Mouse (Mus musculus) CH12.LX (cell line): ENCODE measurements around the gene Pdzd2. TPM values are rescaled to one million over a fixed set of nuclear protein-coding genes. Genes with fewer than 3 reads are reported as not detected.

Experiments
- DNase-seq: peaks from one replicate; pipeline ENCODE4 v3.0.0-alpha.2; 2013; ENCODE audit errors: extremely low read depth
- H3K27ac ChIP-seq: 2 replicates; pipeline ENCODE4 v1.5.1; 2012; ENCODE audit warnings: low read depth, mild to moderate bottlenecking, control low read depth, moderate library complexity; ENCODE audit not compliant: insufficient read depth
- H3K27me3 ChIP-seq: replicated peaks from 2 replicates; pipeline ENCODE3; 2012; ENCODE audit warnings: inconsistent platforms
- H3K36me3 ChIP-seq, 2 experiments: replicated peaks in 1 of 2; 2 replicates each; pipeline versions ENCODE3 to v1.6.1; 2012; ENCODE audit warnings: inconsistent platforms in 1 of 2, low read length in 1 of 2, mild to moderate bottlenecking in 1 of 2, mixed read lengths in 1 of 2, moderate library complexity in 1 of 2; ENCODE audit not compliant: control insufficient read depth in 1 of 2, insufficient read depth in 1 of 2
- H3K4me1 ChIP-seq, 2 experiments: 2 replicates each; pipeline ENCODE4 v1.6.1; 2012; ENCODE audit warnings: inconsistent platforms in 1 of 2, moderate library complexity in 1 of 2; ENCODE audit not compliant: insufficient read depth in 2 of 2, control insufficient read depth in 1 of 2
- H3K4me2 ChIP-seq: 2 replicates; pipeline ENCODE4 v1.6.1; 2012; ENCODE audit warnings: low read depth, mild to moderate bottlenecking, control low read depth; ENCODE audit not compliant: poor library complexity, insufficient read depth, severe bottlenecking
- H3K4me3 ChIP-seq, 3 experiments: fragments of 150-350 bp in 1 of 3; sonication (generic) in 1 of 3; replicated peaks in 1 of 3; 2 replicates each; pipeline versions ENCODE3 to v1.5.1; 2011 to 2012; ENCODE audit warnings: low read depth in 2 of 3, low read length in 2 of 3, mild to moderate bottlenecking in 2 of 3, moderate library complexity in 2 of 3, control low read depth in 1 of 3, improper control_type of control experiment in 1 of 3, inconsistent platforms in 1 of 3, mixed read lengths in 1 of 3; ENCODE audit not compliant: poor library complexity in 1 of 3
- H3K79me2 ChIP-seq: replicated peaks from 2 replicates; pipeline ENCODE4 v1.6.1; 2012; ENCODE audit warnings: mild to moderate bottlenecking, moderate library complexity; ENCODE audit not compliant: control insufficient read depth, poor library complexity, insufficient read depth, severe bottlenecking; ENCODE audit errors: extremely low read depth
- H3K9ac ChIP-seq: 2 replicates; pipeline ENCODE4 v1.6.1; 2012; ENCODE audit warnings: low read depth, mild to moderate bottlenecking, control low read depth, moderate library complexity; ENCODE audit not compliant: insufficient read depth
- H3K9me3 ChIP-seq: replicated peaks from 2 replicates; pipeline ENCODE3; 2012; ENCODE audit warnings: low read length, inconsistent platforms, mixed read lengths
- BHLHE40 ChIP-seq: IDR thresholded peaks from 2 replicates; pipeline ENCODE4 v1.6.1; 2011; ENCODE audit warnings: mild to moderate bottlenecking, low read depth, low read length, improper control_type of control experiment
- ELF1 ChIP-seq: IDR thresholded peaks from 2 replicates; pipeline ENCODE4 v1.6.1; 2014; ENCODE audit warnings: low read depth, mild to moderate bottlenecking, inconsistent platforms, low read length, improper control_type of control experiment
- EP300 ChIP-seq: IDR thresholded peaks from 2 replicates; pipeline ENCODE4 v1.6.1; 2011; ENCODE audit warnings: low read length, improper control_type of control experiment
- HCFC1 ChIP-seq: IDR thresholded peaks from 2 replicates; pipeline ENCODE4 v1.6.1; 2012; ENCODE audit warnings: low read depth, mild to moderate bottlenecking, inconsistent platforms, low read length, improper control_type of control experiment
- JUN ChIP-seq: IDR thresholded peaks from 2 replicates; pipeline ENCODE4 v1.6.1; 2011; ENCODE audit warnings: low read depth, mild to moderate bottlenecking, low read length, improper control_type of control experiment, moderate library complexity; ENCODE audit not compliant: insufficient read depth
- JUND ChIP-seq: conservative IDR thresholded peaks from 2 replicates; pipeline ENCODE4 v1.6.1; 2011; ENCODE audit warnings: low read depth, low read length, improper control_type of control experiment
- MAX ChIP-seq: IDR thresholded peaks from 2 replicates; pipeline ENCODE4 v1.6.1; 2011; ENCODE audit warnings: low read length, improper control_type of control experiment
- MEF2A ChIP-seq: IDR thresholded peaks from 2 replicates; pipeline ENCODE4 v1.6.1; 2014; ENCODE audit warnings: low read depth, mild to moderate bottlenecking, inconsistent platforms, low read length, improper control_type of control experiment, borderline replicate concordance
- MXI1 ChIP-seq: IDR thresholded peaks from 2 replicates; pipeline ENCODE4 v1.6.1; 2011; ENCODE audit warnings: mild to moderate bottlenecking, low read depth, low read length, improper control_type of control experiment
- MYC ChIP-seq: IDR thresholded peaks from 2 replicates; pipeline ENCODE4 v1.6.1; 2011; ENCODE audit warnings: low read depth, mild to moderate bottlenecking, improper control_type of control experiment, low read length
- NELFE ChIP-seq: IDR thresholded peaks from 2 replicates; pipeline ENCODE4 v1.6.1; 2011; ENCODE audit warnings: low read depth, low read length, improper control_type of control experiment
- PAX5 ChIP-seq: IDR thresholded peaks from 2 replicates; pipeline ENCODE4 v1.6.1; 2012; ENCODE audit warnings: low read length, inconsistent platforms, mixed read lengths
- POLR2AphosphoS2 ChIP-seq: IDR thresholded peaks from 2 replicates; pipeline ENCODE4 v1.6.1; 2011; ENCODE audit warnings: low read depth, low read length, improper control_type of control experiment
- RAD21 ChIP-seq: IDR thresholded peaks from 2 replicates; pipeline ENCODE4 v1.6.1; 2011; ENCODE audit warnings: low read depth, mild to moderate bottlenecking, low read length, improper control_type of control experiment, moderate library complexity
- RCOR1 ChIP-seq: conservative IDR thresholded peaks from 2 replicates; pipeline ENCODE4 v1.6.1; 2012; ENCODE audit warnings: low read depth, mild to moderate bottlenecking, inconsistent platforms, low read length, improper control_type of control experiment
- SIN3A ChIP-seq: IDR thresholded peaks from 2 replicates; pipeline ENCODE4 v1.6.1; 2012; ENCODE audit warnings: low read length, improper control_type of control experiment, inconsistent platforms
- TBP ChIP-seq: conservative IDR thresholded peaks from 2 replicates; pipeline ENCODE4 v1.6.1; 2011; ENCODE audit warnings: low read depth, low read length, improper control_type of control experiment
- TCF12 ChIP-seq: IDR thresholded peaks from 2 replicates; pipeline ENCODE4 v1.6.1; 2014; ENCODE audit warnings: low read depth, mild to moderate bottlenecking, inconsistent platforms, low read length, improper control_type of control experiment
- UBTF ChIP-seq: IDR thresholded peaks from 2 replicates; pipeline ENCODE4 v1.6.1; 2012; ENCODE audit warnings: low read depth, mild to moderate bottlenecking, inconsistent platforms, low read length, improper control_type of control experiment, moderate library complexity
- ZKSCAN1 ChIP-seq: IDR thresholded peaks from 2 replicates; pipeline ENCODE4 v1.6.1; 2012; ENCODE audit warnings: low read depth, inconsistent platforms, low read length, improper control_type of control experiment, borderline replicate concordance
- ZMIZ1 ChIP-seq: IDR thresholded peaks from 2 replicates; pipeline ENCODE4 v1.6.1; 2012; ENCODE audit warnings: low read depth, mild to moderate bottlenecking, inconsistent platforms, low read length, improper control_type of control experiment
- ZNF384 ChIP-seq: IDR thresholded peaks from 2 replicates; pipeline ENCODE4 v1.6.1; 2012; ENCODE audit warnings: low read depth, low read length, improper control_type of control experiment, inconsistent platforms
- dilution Hi-C: fragments of 300-500 bp; cut with MboI; formaldehyde crosslinking; loops from 2 replicates; pipeline ENCODE4 v1.14.3; 2020; ENCODE audit warnings: low sequenced_read_pairs; ENCODE audit not compliant: extremely low pct_unique_long_range_greater_than_20kb, extremely low pct_ligation_motif_present
- in situ Hi-C: fragments of 300-500 bp; cut with MboI; formaldehyde crosslinking; loops from 3 replicates; pipeline ENCODE4 v1.14.3; 2019; ENCODE audit warnings: low sequenced_read_pairs, low pct_ligation_motif_present, low pct_unique_long_range_greater_than_20kb, mixed read lengths
- polyA plus RNA-seq: library from polyadenylated mRNA; unstranded; fragments of >175 nt; gene quantifications from 2 replicates; pipeline ENCODE4 v1.2.1, GENCODE M21; 2012; ENCODE audit warnings: low read depth; ENCODE audit not compliant: insufficient read length
- total RNA-seq, 2 experiments: library from RNA; depleted of rRNA; stranded (reverse); fragments of 300-350 nt in 1 of 2; fragments of >200 nt in 1 of 2; gene quantifications; 2 replicates each; pipeline ENCODE4 v1.2.3; 2012 to 2014

The Pdzd2 gene
- total and polyA plus RNA-seq, 3 experiments = 0.04 to 0.24 (median 0.17) TPM

- H3K9me3 ChIP-seq = peaks cover 4% of the 10 kb centered on the region
- TF ChIP-seq ELF1 (no peak), JUND (no peak), ZMIZ1 (no peak), SIN3A (no peak), EP300 (no peak), PAX5 (no peak), HCFC1 (no peak), TBP (no peak), MYC (no peak), RAD21 (no peak), NELFE (no peak), MEF2A (no peak), TCF12 (no peak), BHLHE40 (no peak), ZKSCAN1 (no peak), POLR2AphosphoS2 (no peak), RCOR1 (no peak), MAX (no peak), MXI1 (no peak), JUN (no peak)
- dilution Hi-C loops = no loop called here
- no peak overlapping the region for H3K9ac ChIP-seq
- no peak overlapping the region for H3K4me2 ChIP-seq
- in situ Hi-C loops = no loop called here
- H3K27ac ChIP-seq = no peak overlapping the region
- DNase-seq = no peak
- no peaks in the 10 kb centered on the region for H3K36me3 ChIP-seq
- H3K79me2 ChIP-seq = no peaks in the 10 kb centered on the region
- peaks cover 0 to 5% of the 10 kb centered on the region in 2 experiments; a peak in 2 of 4 replicates for H3K4me1 ChIP-seq
- no peaks in the 10 kb centered on the region for H3K27me3 ChIP-seq
- H3K4me3 ChIP-seq = no peak overlapping the region
Observed at GRCm38 (mm10) chr15:12665946-12666345, 73.8 kb downstream of the Pdzd2 start.

GRCm38 (mm10) chr15:12663351-12663750, 76.4 kb downstream of the Pdzd2 start:
- Histone ChIP-seq H3K27ac (no peak overlapping the region), H3K4me3 (no peak overlapping the region), H3K9me3 (peaks cover 4% of the 10 kb centered on the region), H3K27me3 (no peaks in the 10 kb centered on the region), H3K36me3 (no peaks in the 10 kb centered on the region), H3K4me1 (0 out of 4 replicates have a peak, but pooled peaks cover 0 to 3% of the 10 kb centered on the region in 2 experiments), H3K4me2 (no peak overlapping the region), H3K9ac (no peak overlapping the region), H3K79me2 (no peaks in the 10 kb centered on the region)
- TF ChIP-seq UBTF (no peak), RCOR1 (no peak), ZNF384 (no peak), SIN3A (no peak), PAX5 (no peak)
- dilution Hi-C loops (no loop called here), in situ Hi-C loops (no loop called here)
- DNase-seq = no peak
